Mouse (Mus musculus) limb, embryonic 11.5 days (tissue): ENCODE data around the gene Cyp2ab1. TPM values are rescaled to one million over a fixed set of nuclear protein-coding genes. Genes with fewer than 3 reads are reported as not detected.
A peak's percentile ranks its signal among the peaks of the same experiment; 100 is the strongest.

Experiments used
- ATAC-seq: fragments of 200-750 bp; cut with Nextera tagmentation; 2 replicates; pipeline ENCODE4 v1.8.0; 2017; ENCODE audit warnings: low read depth; ENCODE audit not compliant: insufficient number of reproducible peaks, low FRiP score, low TSS enrichment
- DNase-seq: peaks from one replicate; pipeline ENCODE4 v3.0.0-alpha.2; 2015; ENCODE audit warnings: low spot score
- H3K27ac ChIP-seq: fragments of 300-500 bp; sonication (generic); replicated peaks from 2 replicates; pipeline ENCODE4 v1.5.1; 2014; ENCODE audit warnings: low read depth, mild to moderate bottlenecking, low read length
- H3K27me3 ChIP-seq: fragments of 300-500 bp; sonication (generic); 2 replicates; pipeline ENCODE4 v1.6.1; 2014; ENCODE audit warnings: mild to moderate bottlenecking, low read length, mixed read lengths; ENCODE audit not compliant: control insufficient read depth, insufficient read depth
- H3K36me3 ChIP-seq: fragments of 300-500 bp; sonication (generic); 2 replicates; pipeline ENCODE4 v1.6.1; 2014; ENCODE audit warnings: mild to moderate bottlenecking, low read length, moderate library complexity, mixed read lengths; ENCODE audit not compliant: control insufficient read depth, insufficient read depth
- H3K4me1 ChIP-seq: fragments of 300-500 bp; sonication (generic); 2 replicates; pipeline ENCODE4 v1.6.1; 2014; ENCODE audit warnings: low read length, mixed read lengths; ENCODE audit not compliant: control insufficient read depth, insufficient read depth
- H3K4me2 ChIP-seq: fragments of 300-500 bp; sonication (generic); 2 replicates; pipeline ENCODE4 v1.6.1; 2014; ENCODE audit warnings: low read depth, mild to moderate bottlenecking, moderate library complexity; ENCODE audit not compliant: severe bottlenecking
- H3K4me3 ChIP-seq: fragments of 300-500 bp; sonication (generic); 2 replicates; pipeline ENCODE4 v1.5.1; 2014; ENCODE audit warnings: low read depth, low read length
- H3K9ac ChIP-seq: fragments of 300-500 bp; sonication (generic); 2 replicates; pipeline ENCODE4 v1.6.1; 2014; ENCODE audit warnings: mild to moderate bottlenecking, low read length
- H3K9me3 ChIP-seq: fragments of 300-500 bp; sonication (generic); 2 replicates; pipeline ENCODE4 v1.6.1; 2016; ENCODE audit warnings: low read length; ENCODE audit not compliant: control insufficient read depth
- WGBS: fragments of 180-500 bp; shearing (Covaris S2); extraction: QIAGEN DNeasy Blood & Tissue Kit; methylation state at CpG from one replicate; pipeline ENCODE4 v1.1.7; 2014; 5-methylcytosine and 5-hydroxymethylcytosine counted together
- polyA plus RNA-seq: library from polyadenylated mRNA; unstranded; fragments of >200 nt; fragmentation: Nextera tagmentation; extraction: Ambion mirVana; gene quantifications from 2 replicates; pipeline ENCODE4 v1.2.1, GENCODE M21; 2014

The Cyp2ab1 gene
- polyA plus RNA-seq, 1 experiment from 2014 or later = not detected

DNA sequence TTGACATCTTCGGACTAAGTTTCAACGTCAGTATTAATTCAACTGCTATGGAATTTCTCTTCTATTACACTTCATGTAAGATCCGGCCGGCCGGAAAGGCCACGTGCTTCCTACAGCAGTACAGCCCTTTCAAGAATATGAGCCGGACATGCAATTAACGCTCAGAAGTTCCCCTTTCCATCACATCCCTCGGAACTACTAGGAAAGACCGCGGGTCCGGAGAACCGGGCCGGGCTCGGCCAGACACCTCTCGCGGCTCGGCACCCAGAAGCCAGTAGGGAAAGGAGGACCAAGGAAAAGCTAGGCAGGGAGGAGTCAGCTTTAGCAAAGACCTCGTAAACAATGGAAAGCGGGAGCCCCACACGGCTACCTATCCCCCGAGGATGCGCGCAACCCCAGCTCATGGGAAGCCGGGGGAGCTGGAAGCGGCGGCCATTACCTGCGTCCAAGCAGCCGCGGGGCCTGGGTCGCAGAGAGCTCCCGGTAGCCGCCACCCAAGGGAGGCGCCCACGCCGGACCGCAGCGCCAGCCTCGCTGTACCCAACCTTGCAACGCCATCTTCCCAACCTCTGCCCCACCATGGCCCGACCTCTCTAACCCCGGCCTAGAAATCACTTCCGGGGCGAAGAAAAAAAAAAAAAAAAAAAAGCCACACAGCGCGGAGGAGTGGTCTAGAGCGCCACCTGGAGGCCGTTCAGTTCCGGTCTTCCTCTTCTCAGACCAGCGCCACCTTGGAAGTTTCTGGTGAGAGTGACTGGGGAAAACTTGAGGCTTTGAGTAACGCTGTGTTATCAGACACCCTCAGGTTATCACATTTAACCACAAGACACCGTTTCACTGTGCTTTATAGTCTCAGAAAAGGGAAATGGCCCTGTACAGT is 23.2 kb downstream of the Cyp2ab1 start, which contains the start of gene Parl:
Parl (minus strand) TSS at position 618 of the 880 bp plus-strand sequence.
- H3K27ac ChIP-seq = no peak within 1 kb of the TSS; the same call in 1 of the 2 replicates
- H3K4me1 ChIP-seq = peaks cover 6% of the 10 kb centered on the region; the same call in 1 of the 2 replicates
- peak within 1 kb of the TSS; percentile 87 for H3K4me3 ChIP-seq
- H3K9me3 ChIP-seq = no peaks in the 10 kb centered on the region
- H3K4me2 ChIP-seq = peak within 1 kb of the TSS; percentile 74
- H3K36me3 ChIP-seq = no peaks in the 10 kb centered on the region
- H3K27me3 ChIP-seq = no peaks in the 10 kb centered on the region
- ATAC-seq (peak; percentile 87), DNase-seq (peak; percentile 95)
- under 1% methylated on average over 52 of the region's 52 CpGs for WGBS
- peak within 1 kb of the TSS; percentile 78 for H3K9ac ChIP-seq

DNA sequence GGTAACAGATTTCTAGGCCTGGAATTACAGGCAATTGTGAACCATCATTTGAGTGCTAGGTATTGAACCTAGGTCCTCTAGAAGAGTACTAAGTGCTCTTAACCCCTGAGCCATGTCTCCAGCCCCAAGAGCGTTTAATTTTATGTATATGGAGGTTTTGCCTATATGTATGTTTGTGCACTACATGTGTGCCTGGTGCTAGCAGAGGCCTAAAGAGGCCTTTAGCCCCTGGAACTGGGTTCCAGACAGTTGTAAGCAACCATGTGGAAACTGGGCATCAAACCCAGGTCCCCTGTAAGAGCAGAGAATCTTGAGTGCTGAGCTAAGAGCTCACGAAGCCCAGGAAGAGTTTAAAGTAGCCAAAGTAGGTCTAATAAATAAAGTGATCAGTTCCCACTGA is 25.1 kb downstream of the Cyp2ab1 start:
- WGBS = 93% methylated on average over 2 of the region's 2 CpGs
- DNase-seq (no peak), ATAC-seq (no peak)
- H3K4me2 ChIP-seq = no peak overlapping the region
- H3K4me1 ChIP-seq = peaks cover 6% of the 10 kb centered on the region; the same call in 1 of the 2 replicates
- H3K4me3 ChIP-seq = no peak overlapping the region
- no peaks in the 10 kb centered on the region for H3K9me3 ChIP-seq
- H3K9ac ChIP-seq = no peak overlapping the region
- H3K27ac ChIP-seq = no peak overlapping the region
- H3K36me3 ChIP-seq = no peaks in the 10 kb centered on the region
- no peaks in the 10 kb centered on the region for H3K27me3 ChIP-seq

DNA sequence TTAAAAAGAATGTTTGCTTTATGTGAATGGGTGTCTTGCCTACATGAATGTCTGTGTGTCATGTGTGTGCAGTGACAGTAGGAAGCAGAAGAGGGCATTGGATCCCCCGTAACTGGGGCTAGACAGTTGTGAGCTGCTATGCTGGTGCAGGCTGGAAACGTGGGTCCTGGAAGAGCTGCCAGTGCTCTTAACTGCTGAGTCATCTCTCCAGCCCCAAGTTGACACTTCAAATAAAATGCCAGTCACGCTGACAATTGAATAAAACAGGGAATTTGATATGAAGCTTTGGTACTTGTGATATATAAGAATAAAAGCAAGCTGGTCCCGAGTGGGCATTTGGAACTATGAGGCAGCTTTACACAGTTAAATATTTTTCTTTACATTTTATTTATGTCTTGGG is 45.0 kb downstream of the Cyp2ab1 start:
- Histone ChIP-seq H3K27me3 (no peaks in the 10 kb centered on the region), H3K4me2 (no peak overlapping the region), H3K9me3 (no peaks in the 10 kb centered on the region), H3K4me1 (no peaks in the 10 kb centered on the region), H3K4me3 (no peak overlapping the region), H3K27ac (no peak overlapping the region), H3K36me3 (peaks cover 14% of the 10 kb centered on the region), H3K9ac (no peak overlapping the region)
- no peak for ATAC-seq
- WGBS = 83% methylated on average over 4 of the region's 4 CpGs
- no peak for DNase-seq

DNA sequence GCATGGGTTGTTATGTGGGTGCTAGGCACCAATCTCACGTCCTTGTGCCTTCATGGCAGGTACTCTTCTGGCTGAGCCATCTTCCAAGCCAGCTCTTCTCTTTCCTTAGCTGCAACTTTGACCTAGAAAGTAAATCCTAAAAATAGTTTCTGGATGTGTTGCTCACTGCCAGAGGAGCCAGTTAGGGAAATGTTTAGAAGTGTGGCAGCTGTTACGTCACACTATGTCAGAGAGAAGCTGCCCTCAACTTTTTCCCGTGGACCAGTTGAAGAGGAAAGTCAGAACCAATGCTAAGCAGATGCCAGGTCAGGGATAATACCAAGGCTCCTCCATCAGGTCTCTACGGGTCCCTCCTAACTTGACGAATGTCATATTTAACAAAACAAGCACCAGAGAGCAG is 45.8 kb downstream of the Cyp2ab1 start:
- Histone ChIP-seq H3K4me1 (no peaks in the 10 kb centered on the region), H3K4me2 (no peak overlapping the region), H3K4me3 (no peak overlapping the region), H3K27ac (no peak overlapping the region), H3K27me3 (no peaks in the 10 kb centered on the region), H3K9ac (no peak overlapping the region), H3K36me3 (peaks cover 14% of the 10 kb centered on the region), H3K9me3 (no peaks in the 10 kb centered on the region)
- DNase-seq (no peak), ATAC-seq (no peak)
- WGBS = 95% methylated on average over 5 of the region's 5 CpGs

DNA sequence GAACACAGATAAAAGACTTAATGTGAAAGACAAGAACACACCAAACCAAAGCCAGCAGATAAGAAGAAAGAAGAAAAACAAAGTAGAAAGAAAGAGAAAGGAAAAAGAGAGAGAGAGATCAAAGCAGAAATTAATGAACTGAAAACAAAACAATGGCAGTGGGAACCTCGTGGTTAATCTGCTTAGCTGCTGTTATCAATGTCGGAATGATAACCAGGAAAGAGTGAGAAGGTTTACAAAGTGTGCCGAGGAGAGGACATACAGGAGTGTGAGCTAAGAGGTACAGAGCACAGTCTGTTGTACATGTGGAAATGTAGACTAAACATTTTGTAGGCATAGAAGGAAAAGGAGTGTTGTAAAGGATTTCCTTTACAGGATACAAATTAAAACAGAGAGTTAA is 52.2 kb downstream of the Cyp2ab1 start:
- no peak for DNase-seq
- no peak overlapping the region for H3K9ac ChIP-seq
- no peak overlapping the region for H3K27ac ChIP-seq
- ATAC-seq = no peak
- H3K27me3 ChIP-seq = no peaks in the 10 kb centered on the region
- 69% methylated on average over 3 of the region's 3 CpGs for WGBS
- no peaks in the 10 kb centered on the region for H3K9me3 ChIP-seq
- H3K4me3 ChIP-seq = no peak overlapping the region
- H3K4me1 ChIP-seq = no peaks in the 10 kb centered on the region
- no peaks in the 10 kb centered on the region for H3K36me3 ChIP-seq
- no peak overlapping the region for H3K4me2 ChIP-seq

DNA sequence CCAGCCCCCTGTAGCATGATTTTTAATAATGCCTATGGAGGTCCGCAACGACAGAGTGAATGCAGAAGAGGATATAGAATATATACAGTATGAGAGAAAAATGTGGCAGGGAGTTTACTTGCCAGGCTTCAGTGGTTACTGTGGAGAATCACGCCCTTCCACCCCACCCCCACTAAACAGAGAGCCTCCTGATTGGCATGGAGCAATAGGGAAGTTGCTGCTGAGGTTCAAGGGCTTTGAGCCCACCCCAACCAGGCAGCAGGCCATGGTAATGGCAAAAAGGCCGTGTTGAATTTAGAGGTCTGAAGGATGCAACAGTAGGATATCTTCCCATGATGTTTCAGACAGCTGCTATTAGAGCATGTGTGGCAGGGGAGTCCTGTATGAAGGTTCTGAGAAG is 53.9 kb downstream of the Cyp2ab1 start:
- WGBS = 83% methylated on average over 4 of the region's 4 CpGs
- H3K36me3 ChIP-seq = no peaks in the 10 kb centered on the region

DNA sequence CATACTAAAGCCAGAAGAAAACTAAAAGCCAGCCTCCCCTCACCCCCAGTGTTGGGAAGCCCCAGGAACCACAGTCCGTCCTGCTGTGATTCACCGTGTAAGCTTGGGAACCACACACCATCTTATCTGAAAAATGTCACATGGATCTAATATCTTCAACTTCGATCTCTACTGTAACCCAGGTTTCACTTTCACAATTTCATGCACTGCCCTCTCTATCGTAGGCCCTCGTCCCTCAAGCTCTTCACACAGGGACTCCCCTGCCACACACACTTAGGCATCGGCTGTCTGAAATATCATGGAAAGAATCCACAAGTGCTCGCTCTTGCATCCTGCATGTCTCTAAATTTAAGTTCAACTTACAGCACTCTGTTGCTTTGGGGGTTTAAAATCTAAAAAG is 60.1 kb downstream of the Cyp2ab1 start:
- no peaks in the 10 kb centered on the region for H3K36me3 ChIP-seq
- ATAC-seq = no peak
- WGBS = 82% methylated on average over 7 of the region's 7 CpGs

More for the DNA sequence above, 53.9 kb downstream of the Cyp2ab1 start:
- no peaks in the 10 kb centered on the region for H3K27me3 ChIP-seq
- H3K4me1 ChIP-seq = no peaks in the 10 kb centered on the region
- ATAC-seq = no peak
- no peak for DNase-seq
- H3K27ac ChIP-seq = no peak overlapping the region
- H3K4me2 ChIP-seq = no peak overlapping the region
- no peak overlapping the region for H3K4me3 ChIP-seq
- no peaks in the 10 kb centered on the region for H3K9me3 ChIP-seq
- no peak overlapping the region for H3K9ac ChIP-seq

More for the DNA sequence above, 60.1 kb downstream of the Cyp2ab1 start:
- no peak for DNase-seq
- Histone ChIP-seq H3K9ac (no peak overlapping the region), H3K4me2 (no peak overlapping the region), H3K27me3 (no peaks in the 10 kb centered on the region), H3K4me1 (no peaks in the 10 kb centered on the region), H3K4me3 (no peak overlapping the region), H3K27ac (no peak overlapping the region), H3K9me3 (no peaks in the 10 kb centered on the region)
